Mouse (Mus musculus) embryonic facial prominence, embryonic 11.5 days (tissue): ENCODE measurements around the gene Cacna2d3. TPM values are rescaled to one million over a fixed set of nuclear protein-coding genes. Genes with fewer than 3 reads are reported as not detected.

ENCODE experiments used
- ATAC-seq: fragments of 200-750 bp; cut with Nextera tagmentation; replicated peaks from 2 replicates; pipeline ENCODE4 v1.8.0; 2017; ENCODE audit warnings: low read depth; ENCODE audit not compliant: insufficient number of reproducible peaks, low FRiP score, low TSS enrichment
- DNase-seq: peaks from one replicate; pipeline ENCODE4 v3.0.0-alpha.2; 2015; ENCODE audit warnings: low spot score
- H3K27ac ChIP-seq: fragments of 300-500 bp; sonication (generic); replicated peaks from 2 replicates; pipeline ENCODE4 v1.5.1; 2014; ENCODE audit warnings: mild to moderate bottlenecking, low read depth, low read length, control low read depth
- H3K27me3 ChIP-seq: fragments of 300-500 bp; sonication (generic); 2 replicates; pipeline ENCODE4 v1.6.1; 2014; ENCODE audit warnings: mild to moderate bottlenecking, low read length, moderate library complexity, mixed read lengths; ENCODE audit not compliant: control insufficient read depth, insufficient read depth
- H3K36me3 ChIP-seq: fragments of 300-500 bp; sonication (generic); replicated peaks from 2 replicates; pipeline ENCODE4 v1.6.1; 2014; ENCODE audit warnings: low read depth, mild to moderate bottlenecking, low read length, moderate library complexity, mixed read lengths; ENCODE audit not compliant: control insufficient read depth, insufficient read depth
- H3K4me1 ChIP-seq: fragments of 300-500 bp; sonication (generic); 2 replicates; pipeline ENCODE4 v1.6.1; 2014; ENCODE audit warnings: low read length, mixed read lengths; ENCODE audit not compliant: control insufficient read depth, insufficient read depth
- H3K4me2 ChIP-seq: fragments of 300-500 bp; sonication (generic); 2 replicates; pipeline ENCODE4 v1.6.1; 2014; ENCODE audit warnings: low read depth, mild to moderate bottlenecking, control low read depth, low read length, moderate library complexity
- H3K4me3 ChIP-seq: fragments of 300-500 bp; sonication (generic); 2 replicates; pipeline ENCODE4 v1.5.1; 2014; ENCODE audit warnings: low read depth, low read length, control low read depth
- H3K9ac ChIP-seq: fragments of 300-500 bp; sonication (generic); replicated peaks from 2 replicates; pipeline ENCODE4 v1.6.1; 2014; ENCODE audit warnings: mild to moderate bottlenecking, control low read depth, low read length
- H3K9me3 ChIP-seq: fragments of 300-500 bp; sonication (generic); replicated peaks from 2 replicates; pipeline ENCODE4 v1.6.1; 2016; ENCODE audit warnings: mild to moderate bottlenecking, low read length, inconsistent platforms, mixed read lengths; ENCODE audit not compliant: control insufficient read depth
- WGBS: fragments of 180-500 bp; shearing (Covaris S2); extraction: QIAGEN DNeasy Blood & Tissue Kit; methylation state at CpG from one replicate; pipeline ENCODE4 v1.1.7; 2014; 5-methylcytosine and 5-hydroxymethylcytosine counted together
- polyA plus RNA-seq: library from polyadenylated mRNA; unstranded; fragments of >200 nt; fragmentation: Nextera tagmentation; extraction: Ambion mirVana; gene quantifications from 2 replicates; pipeline ENCODE4 v1.2.1, GENCODE M21; 2014

The Cacna2d3 gene
- polyA plus RNA-seq, 1 experiment from 2014 or later = 4.0 TPM

GRCm38 (mm10) chr14:29228471-29228870 lies 493.2 kb downstream of the Cacna2d3 start:
- ATAC-seq (no peak), DNase-seq (no peak)
- Histone ChIP-seq H3K4me3 (no peak overlapping the region), H3K36me3 (no peaks in the 10 kb centered on the region), H3K27me3 (no peaks in the 10 kb centered on the region), H3K9ac (no peak overlapping the region), H3K4me1 (no peaks in the 10 kb centered on the region), H3K4me2 (no peak overlapping the region), H3K27ac (no peak overlapping the region), H3K9me3 (no peaks in the 10 kb centered on the region)

GRCm38 (mm10) chr14:29227959-29228358 lies 493.7 kb downstream of the Cacna2d3 start:
- H3K4me2 ChIP-seq = no peak overlapping the region
- no peak for DNase-seq
- H3K27ac ChIP-seq = no peak overlapping the region
- ATAC-seq = no peak
- H3K4me1 ChIP-seq = no peaks in the 10 kb centered on the region
- H3K36me3 ChIP-seq = no peaks in the 10 kb centered on the region
- no peaks in the 10 kb centered on the region for H3K9me3 ChIP-seq
- no peak overlapping the region for H3K9ac ChIP-seq
- 87% methylated on average over 2 of the region's 2 CpGs for WGBS
- H3K4me3 ChIP-seq = no peak overlapping the region
- no peaks in the 10 kb centered on the region for H3K27me3 ChIP-seq

GRCm38 (mm10) chr14:29225754-29226365 lies 495.8 kb downstream of the Cacna2d3 start:
- H3K36me3 ChIP-seq = no peaks in the 10 kb centered on the region
- ATAC-seq (no peak), DNase-seq (no peak)
- no peaks in the 10 kb centered on the region for H3K4me1 ChIP-seq
- 43% methylated on average over 2 of the region's 2 CpGs for WGBS
- no peaks in the 10 kb centered on the region for H3K9me3 ChIP-seq
- no peak overlapping the region for H3K4me3 ChIP-seq
- no peak overlapping the region for H3K27ac ChIP-seq
- H3K9ac ChIP-seq = no peak overlapping the region
- no peaks in the 10 kb centered on the region for H3K27me3 ChIP-seq
- no peak overlapping the region for H3K4me2 ChIP-seq

- no peak overlapping the region for H3K27ac ChIP-seq
- no peaks in the 10 kb centered on the region for H3K27me3 ChIP-seq
- 85% methylated on average over 1 of the region's 1 CpGs for WGBS
- H3K9me3 ChIP-seq = no peaks in the 10 kb centered on the region
- no peak overlapping the region for H3K4me2 ChIP-seq
- no peak overlapping the region for H3K9ac ChIP-seq
- ATAC-seq = no peak
- DNase-seq = no peak
- H3K4me3 ChIP-seq = no peak overlapping the region
- no peaks in the 10 kb centered on the region for H3K36me3 ChIP-seq
- no peaks in the 10 kb centered on the region for H3K4me1 ChIP-seq
Measured at GRCm38 (mm10) chr14:29223012-29223411, 498.7 kb downstream of the Cacna2d3 start.

GRCm38 (mm10) chr14:29222191-29222882 lies 499.3 kb downstream of the Cacna2d3 start:
- Histone ChIP-seq H3K27ac (no peak overlapping the region), H3K4me1 (no peaks in the 10 kb centered on the region), H3K27me3 (no peaks in the 10 kb centered on the region), H3K9ac (no peak overlapping the region), H3K4me2 (no peak overlapping the region), H3K9me3 (no peaks in the 10 kb centered on the region), H3K4me3 (no peak overlapping the region), H3K36me3 (no peaks in the 10 kb centered on the region)
- ATAC-seq = no peak
- peak; percentile 9 for DNase-seq
- WGBS = 74% methylated on average over 4 of the region's 4 CpGs

- no peak for ATAC-seq
- DNase-seq = no peak
- 57% methylated on average over 1 of the region's 1 CpGs for WGBS
- Histone ChIP-seq H3K9ac (no peak overlapping the region), H3K36me3 (no peaks in the 10 kb centered on the region), H3K27ac (no peak overlapping the region), H3K4me3 (no peak overlapping the region), H3K9me3 (no peaks in the 10 kb centered on the region), H3K4me1 (no peaks in the 10 kb centered on the region), H3K27me3 (no peaks in the 10 kb centered on the region), H3K4me2 (no peak overlapping the region)
Measured at GRCm38 (mm10) chr14:29216106-29216505, 505.6 kb downstream of the Cacna2d3 start.

- no peaks in the 10 kb centered on the region for H3K4me1 ChIP-seq
- H3K36me3 ChIP-seq = no peaks in the 10 kb centered on the region
- no peaks in the 10 kb centered on the region for H3K9me3 ChIP-seq
- H3K4me3 ChIP-seq = no peak overlapping the region
- no peak overlapping the region for H3K9ac ChIP-seq
- DNase-seq = no peak
- no peak overlapping the region for H3K4me2 ChIP-seq
- 64% methylated on average over 1 of the region's 1 CpGs for whole genome bisulfite sequencing
- no peak for ATAC-seq
- no peak overlapping the region for H3K27ac ChIP-seq
- no peaks in the 10 kb centered on the region for H3K27me3 ChIP-seq
Measured at GRCm38 (mm10) chr14:29204967-29205268, 516.7 kb downstream of the Cacna2d3 start.

GRCm38 (mm10) chr14:29204236-29204966 lies 517.3 kb downstream of the Cacna2d3 start:
- no peaks in the 10 kb centered on the region for H3K4me1 ChIP-seq
- no peaks in the 10 kb centered on the region for H3K36me3 ChIP-seq
- H3K9me3 ChIP-seq = no peaks in the 10 kb centered on the region
- no peak overlapping the region for H3K4me3 ChIP-seq
- DNase-seq = no peak
- H3K9ac ChIP-seq = no peak overlapping the region
- H3K27ac ChIP-seq = no peak overlapping the region
- WGBS = 71% methylated on average over 10 of the region's 10 CpGs
- H3K4me2 ChIP-seq = no peak overlapping the region
- H3K27me3 ChIP-seq = no peaks in the 10 kb centered on the region
- ATAC-seq = no peak
